Mouse (Mus musculus) MEL (cell line): ENCODE measurements around the gene Dqx1.

Experiments used
- BHLHE40 ChIP-seq: IDR thresholded peaks from 2 replicates; pipeline ENCODE4 v1.6.1; 2012; ENCODE audit warnings: low read depth, mild to moderate bottlenecking, inconsistent platforms, low read length, improper control_type of control experiment, borderline replicate concordance
- CTCF ChIP-seq, 3 experiments: IDR thresholded peaks in 2 of 3; conservative IDR thresholded peaks in 1 of 3; 2 replicates each; pipeline ENCODE4 v1.5.1; 2011 to 2012; ENCODE audit warnings: low read length in 3 of 3, low read depth in 2 of 3, mild to moderate bottlenecking in 2 of 3, improper control_type of control experiment in 1 of 3, inconsistent platforms in 1 of 3, mixed read lengths in 1 of 3, moderate library complexity in 1 of 3; ENCODE audit not compliant: control insufficient read depth in 1 of 3, insufficient read depth in 1 of 3, poor library complexity in 1 of 3, severe bottlenecking in 1 of 3
- E2F4 ChIP-seq: IDR thresholded peaks from 2 replicates; pipeline ENCODE4 v1.6.1; 2011; ENCODE audit warnings: low read depth, low read length, improper control_type of control experiment, borderline replicate concordance
- EP300 ChIP-seq, 2 experiments: IDR thresholded peaks; 2 replicates each; pipeline ENCODE4 v1.6.1; 2011; ENCODE audit warnings: improper control_type of control experiment in 2 of 2, low read length in 2 of 2, low read depth in 1 of 2, mild to moderate bottlenecking in 1 of 2
- GABPA ChIP-seq: IDR thresholded peaks from 2 replicates; pipeline ENCODE4 v1.6.1; 2012; ENCODE audit warnings: low read depth, mild to moderate bottlenecking, inconsistent platforms, low read length, improper control_type of control experiment, moderate library complexity
- HCFC1 ChIP-seq: IDR thresholded peaks from 2 replicates; pipeline ENCODE4 v1.6.1; 2012; ENCODE audit warnings: low read depth, mild to moderate bottlenecking, inconsistent platforms, low read length, improper control_type of control experiment, moderate library complexity
- MXI1 ChIP-seq: IDR thresholded peaks from 2 replicates; pipeline ENCODE4 v1.6.1; 2011; ENCODE audit warnings: mild to moderate bottlenecking, low read depth, low read length, improper control_type of control experiment
- NRF1 ChIP-seq: IDR thresholded peaks from 2 replicates; pipeline ENCODE4 v1.6.1; 2014; ENCODE audit warnings: low read depth, mild to moderate bottlenecking, inconsistent platforms, low read length, improper control_type of control experiment, moderate library complexity; ENCODE audit not compliant: poor library complexity, insufficient read depth, severe bottlenecking
- POLR2A ChIP-seq, 2 experiments: IDR thresholded peaks; 2 replicates each; pipeline ENCODE4 v1.6.1; 2011 to 2012; ENCODE audit warnings: low read length in 2 of 2, mild to moderate bottlenecking in 2 of 2, control low read depth in 1 of 2, improper control_type of control experiment in 1 of 2, low read depth in 1 of 2, moderate library complexity in 1 of 2; ENCODE audit not compliant: control insufficient read depth in 1 of 2, insufficient read depth in 1 of 2, poor library complexity in 1 of 2
- USF1 ChIP-seq: IDR thresholded peaks from 2 replicates; pipeline ENCODE4 v1.6.1; 2014; ENCODE audit warnings: low read depth, mild to moderate bottlenecking, inconsistent platforms, low read length, improper control_type of control experiment, moderate library complexity

- TF ChIP-seq EP300 (IDR thresholded peaks at IDR 0.05; ENCODE audit: low read depth in 1 of 2, low read length in 2 of 2) = no peak
- TF ChIP-seq CTCF (IDR thresholded peaks at IDR 0.05 in 2 of 3, conservative IDR thresholded peaks at IDR 0.05 in 1 of 3; ENCODE audit: control insufficient read depth in 1 of 3, insufficient read depth in 1 of 3, low read depth in 2 of 3, low read length in 3 of 3, poor library complexity in 1 of 3, severe bottlenecking in 1 of 3) = no peak
- TF ChIP-seq POLR2A (IDR thresholded peaks at IDR 0.05; ENCODE audit: control insufficient read depth in 1 of 2, insufficient read depth in 1 of 2, low read depth in 1 of 2, low read length in 2 of 2, poor library complexity in 1 of 2) = no peak
- no peak for TF ChIP-seq BHLHE40
- no peak for TF ChIP-seq USF1
- no peak for TF ChIP-seq NRF1
- no peak for TF ChIP-seq MXI1
- TF ChIP-seq E2F4 = no peak
- no peak for TF ChIP-seq HCFC1
- TF ChIP-seq GABPA = no peak
Measured at GRCm38 (mm10) chr6:83040601-83041000, 17.0 kb upstream of the Dqx1 start.
